Mouse (Mus musculus) kidney, adult 2 months (tissue): ENCODE results near the gene R3hcc1l. TPM values are rescaled to one million over a fixed set of nuclear protein-coding genes. Genes with fewer than 3 reads are reported as not detected.
A peak's percentile ranks its signal among the peaks of the same experiment; 100 is the strongest.

Experiments used
- DNase-seq: peaks from one replicate; pipeline ENCODE4 v3.0.0; 2021
- H3K27ac ChIP-seq: fragments of 200-500 bp; 2 replicates; pipeline ENCODE4 v1.5.1; 2012; ENCODE audit warnings: low read depth, low read length, control low read depth, inconsistent platforms; ENCODE audit not compliant: insufficient read depth
- H3K27me3 ChIP-seq: fragments of 200-500 bp; replicated peaks from 2 replicates; pipeline ENCODE4 v1.6.1; 2012; ENCODE audit warnings: mild to moderate bottlenecking, moderate library complexity, low read length, inconsistent platforms; ENCODE audit not compliant: control insufficient read depth, insufficient read depth
- H3K36me3 ChIP-seq: fragments of 200-500 bp; 2 replicates; pipeline ENCODE4 v1.6.1; 2012; ENCODE audit warnings: mild to moderate bottlenecking, moderate library complexity, low read length, inconsistent platforms; ENCODE audit not compliant: control insufficient read depth, insufficient read depth
- H3K4me1 ChIP-seq: fragments of 200-500 bp; 2 replicates; pipeline ENCODE4 v1.6.1; 2011; ENCODE audit warnings: low read length; ENCODE audit not compliant: control insufficient read depth, insufficient read depth
- H3K4me3 ChIP-seq: fragments of 200-500 bp; 2 replicates; pipeline ENCODE4 v1.5.1; 2011; ENCODE audit warnings: mild to moderate bottlenecking, low read depth, low read length, control low read depth; ENCODE audit not compliant: insufficient read depth
- CTCF ChIP-seq: fragments of 200-500 bp; conservative IDR thresholded peaks from 2 replicates; pipeline ENCODE4 v1.5.1; 2011; ENCODE audit warnings: low read depth, mild to moderate bottlenecking, control low read depth, low read length, moderate library complexity, mixed read lengths; ENCODE audit not compliant: insufficient read depth, insufficient read length
- POLR2A ChIP-seq: fragments of 200-500 bp; IDR thresholded peaks from one replicate; pipeline ENCODE4 v1.6.1; 2011; ENCODE audit warnings: low read depth, low read length, control low read depth
- WGBS: fragments of 180-500 bp; shearing (Covaris S2); methylation state at CpG from one replicate; pipeline ENCODE4 v1.1.7; 2018; 5-methylcytosine and 5-hydroxymethylcytosine counted together
- polyA plus RNA-seq: library from polyadenylated mRNA; depleted of rRNA; stranded (reverse); fragments of >200 nt; gene quantifications from 2 replicates; pipeline ENCODE4 v1.2.3, GENCODE M21; 2012

Gene R3hcc1l
- polyA plus RNA-seq, 1 experiment: 5.7 TPM

DNA sequence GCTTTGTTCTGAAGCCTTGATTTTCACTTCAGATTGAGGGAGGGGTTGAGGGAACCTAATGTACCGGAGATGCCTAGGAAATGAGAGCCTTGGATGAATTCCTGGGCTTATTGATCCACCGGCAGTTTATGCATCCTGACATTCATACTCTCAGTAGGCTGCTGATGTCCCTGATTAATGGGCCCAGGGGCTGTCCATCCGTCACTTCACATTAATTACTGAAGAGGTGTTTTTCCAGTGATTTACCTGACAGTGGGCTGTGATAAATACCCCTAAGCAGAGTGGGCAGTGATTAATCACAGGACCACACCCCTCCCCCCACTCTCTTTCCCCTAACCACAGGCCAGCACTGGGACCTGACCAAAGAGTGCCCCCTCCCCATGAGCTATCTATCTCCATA lies 22.1 kb downstream of the R3hcc1l start:
- no peaks in the 10 kb centered on the region for H3K36me3 ChIP-seq
- H3K4me3 ChIP-seq: no peak overlapping the region
- no peak overlapping the region for H3K27ac ChIP-seq
- H3K27me3 ChIP-seq: no peaks in the 10 kb centered on the region
- TF ChIP-seq POLR2A (no peak), CTCF (no peak)
- WGBS: 75% methylated on average over 3 of the region's 3 CpGs
- no peak for DNase-seq
- peaks cover 9% of the 10 kb centered on the region; the same call in 1 of the 2 replicates for H3K4me1 ChIP-seq

DNA sequence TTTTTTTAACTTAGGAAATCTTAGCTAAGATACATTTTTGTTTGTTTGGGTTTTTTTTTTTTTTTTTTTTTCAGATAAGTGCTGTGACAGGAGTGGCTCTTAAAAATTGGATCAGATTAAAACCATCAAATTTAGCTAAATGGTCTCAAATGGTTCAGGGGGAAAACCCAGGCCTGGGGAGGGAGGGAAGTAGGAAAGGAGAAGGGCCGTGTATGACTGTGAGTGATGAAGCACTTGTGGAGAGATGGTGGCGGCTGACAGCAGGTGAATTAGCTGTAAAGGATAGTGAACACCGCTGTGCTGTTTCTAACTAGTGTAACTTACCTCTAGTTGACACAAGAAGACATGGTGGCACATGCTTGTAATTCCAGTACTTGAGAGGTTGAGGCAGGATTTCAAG lies 40.1 kb downstream of the R3hcc1l start:
- TF ChIP-seq POLR2A: no peak
- no peak for TF ChIP-seq CTCF
- DNase-seq: no peak
- 84% methylated on average over 3 of the region's 3 CpGs for WGBS
- H3K4me1 ChIP-seq: peaks cover 3% of the 10 kb centered on the region; the same call in 1 of the 2 replicates
- no peaks in the 10 kb centered on the region; the same call in 1 of the 2 replicates for H3K36me3 ChIP-seq
- no peak overlapping the region for H3K27ac ChIP-seq
- H3K4me3 ChIP-seq: no peak overlapping the region
- H3K27me3 ChIP-seq: no peaks in the 10 kb centered on the region

DNA sequence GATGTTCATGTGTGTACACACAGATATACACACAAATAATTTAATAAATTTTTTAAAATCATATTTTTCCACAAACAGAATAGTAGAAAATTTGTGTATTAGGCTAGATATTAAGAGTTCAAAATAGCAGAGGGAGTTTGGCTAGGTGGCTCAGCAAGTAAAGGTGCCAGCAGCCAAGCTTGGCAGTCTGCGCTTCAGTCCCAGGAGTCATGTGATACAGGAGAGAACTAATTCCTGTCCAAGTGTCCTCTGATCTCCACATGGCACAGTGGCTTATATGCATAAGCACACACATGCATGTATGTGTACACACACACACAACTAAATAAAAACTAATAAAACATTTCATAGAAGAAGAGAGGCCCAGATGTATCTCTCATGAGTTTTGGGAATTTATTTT lies 43.4 kb downstream of the R3hcc1l start:
- TF ChIP-seq POLR2A (no peak), CTCF (no peak)
- no peak overlapping the region for H3K27ac ChIP-seq
- peaks cover 11% of the 10 kb centered on the region for H3K4me1 ChIP-seq
- H3K27me3 ChIP-seq: no peaks in the 10 kb centered on the region
- H3K36me3 ChIP-seq: no peaks in the 10 kb centered on the region; the same call in 1 of the 2 replicates
- DNase-seq: peak; percentile 51
- WGBS: 38% methylated on average over 1 of the region's 1 CpGs
- H3K4me3 ChIP-seq: no peak overlapping the region

DNA sequence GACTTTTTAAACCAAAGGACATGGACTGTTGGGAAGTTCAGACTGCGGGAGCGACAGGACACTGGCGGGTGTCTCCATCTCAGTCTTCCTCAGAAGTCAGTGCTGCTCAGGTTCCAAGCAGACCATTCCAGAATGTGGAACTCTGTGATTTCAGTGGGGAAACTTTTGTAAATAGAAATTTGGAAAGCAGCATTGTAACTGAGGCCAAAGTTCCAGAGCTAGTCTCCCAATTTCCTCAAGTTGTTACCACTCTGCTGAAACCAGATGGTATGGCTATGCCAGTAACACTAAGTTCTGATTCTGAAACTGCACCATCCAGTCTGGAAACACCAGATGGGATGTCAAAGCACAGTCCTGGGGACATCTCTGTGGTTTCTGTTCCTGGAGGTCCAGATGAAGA lies 44.4 kb downstream of the R3hcc1l start:
- H3K36me3 ChIP-seq: no peaks in the 10 kb centered on the region; the same call in 1 of the 2 replicates
- 99% methylated on average over 3 of the region's 3 CpGs for WGBS
- peaks cover 11% of the 10 kb centered on the region for H3K4me1 ChIP-seq
- DNase-seq: no peak
- TF ChIP-seq POLR2A (no peak), CTCF (no peak)
- no peaks in the 10 kb centered on the region for H3K27me3 ChIP-seq
- H3K4me3 ChIP-seq: no peak overlapping the region
- H3K27ac ChIP-seq: no peak overlapping the region

DNA sequence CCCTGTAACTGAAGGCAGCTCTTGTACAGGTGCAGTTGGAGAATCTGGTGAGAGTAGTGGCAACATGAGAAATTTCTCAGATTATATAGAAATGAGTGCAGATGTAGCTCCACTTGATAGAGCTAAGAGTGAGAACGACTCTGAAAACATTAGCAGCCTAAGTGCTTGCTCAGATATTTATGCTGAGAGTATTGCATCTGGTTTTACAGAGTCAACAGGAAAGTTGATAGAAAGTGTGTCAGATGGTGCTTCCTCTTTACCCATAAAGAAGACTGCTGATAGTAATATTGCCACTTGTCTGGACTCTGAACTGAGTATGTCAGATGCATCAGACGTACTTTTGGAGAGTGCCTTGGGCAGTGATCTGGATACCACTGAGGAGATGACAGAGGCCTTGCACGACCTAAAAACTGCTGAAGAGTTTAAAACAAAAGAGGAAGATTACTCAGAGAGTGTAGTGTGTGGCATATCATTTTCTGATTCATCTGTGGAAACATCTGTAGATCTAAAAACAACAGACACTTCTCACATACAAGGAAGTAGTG lies 45.2 kb downstream of the R3hcc1l start:
- WGBS: 74% methylated on average over 3 of the region's 3 CpGs
- TF ChIP-seq POLR2A (no peak), CTCF (no peak)
- Histone ChIP-seq H3K4me3 (no peak overlapping the region), H3K4me1 (peaks cover 11% of the 10 kb centered on the region), H3K27me3 (no peaks in the 10 kb centered on the region), H3K36me3 (no peaks in the 10 kb centered on the region; the same call in 1 of the 2 replicates), H3K27ac (no peak overlapping the region)
- DNase-seq: no peak

DNA sequence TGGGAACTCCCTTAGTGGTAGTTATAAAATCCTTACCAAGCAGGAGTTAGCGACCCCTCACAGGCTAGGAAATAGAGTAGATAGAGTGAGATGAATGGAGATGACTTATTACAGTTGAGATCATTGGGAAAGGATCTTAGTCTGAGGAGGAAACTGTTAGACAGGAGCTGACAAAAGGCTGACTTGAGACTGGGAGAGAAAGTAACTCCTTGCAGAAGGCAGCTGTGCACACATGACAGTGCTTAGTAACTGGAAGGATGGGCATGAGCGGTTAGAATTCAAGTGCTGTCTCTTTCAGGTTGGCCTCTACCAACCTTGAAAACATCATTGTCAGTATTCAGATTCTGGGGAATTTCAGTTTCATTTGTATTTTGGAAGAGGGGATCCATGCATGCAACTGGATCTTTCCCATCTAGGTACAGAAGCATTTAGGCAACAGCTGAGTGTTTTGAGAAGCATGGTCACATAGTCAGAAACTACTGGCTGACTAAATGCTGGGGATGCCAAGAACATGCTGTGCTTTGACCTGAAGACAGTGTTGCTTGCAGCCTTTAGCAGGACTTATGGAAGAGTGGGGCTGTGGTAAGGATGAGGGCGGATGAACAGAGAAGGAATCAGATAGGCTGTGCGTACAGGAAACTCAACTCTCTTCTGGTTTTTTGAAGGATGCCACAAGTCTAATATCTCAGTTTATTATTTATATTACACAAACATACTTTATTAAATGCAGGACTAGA lies 47.9 kb downstream of the R3hcc1l start:
- Histone ChIP-seq H3K27ac (no peak overlapping the region), H3K27me3 (no peaks in the 10 kb centered on the region), H3K4me3 (no peak overlapping the region), H3K36me3 (no peaks in the 10 kb centered on the region; the same call in 1 of the 2 replicates), H3K4me1 (peaks cover 11% of the 10 kb centered on the region)
- peak; percentile 12 for DNase-seq
- no peak for TF ChIP-seq POLR2A
- TF ChIP-seq CTCF: no peak
- WGBS: 78% methylated on average over 4 of the region's 4 CpGs

DNA sequence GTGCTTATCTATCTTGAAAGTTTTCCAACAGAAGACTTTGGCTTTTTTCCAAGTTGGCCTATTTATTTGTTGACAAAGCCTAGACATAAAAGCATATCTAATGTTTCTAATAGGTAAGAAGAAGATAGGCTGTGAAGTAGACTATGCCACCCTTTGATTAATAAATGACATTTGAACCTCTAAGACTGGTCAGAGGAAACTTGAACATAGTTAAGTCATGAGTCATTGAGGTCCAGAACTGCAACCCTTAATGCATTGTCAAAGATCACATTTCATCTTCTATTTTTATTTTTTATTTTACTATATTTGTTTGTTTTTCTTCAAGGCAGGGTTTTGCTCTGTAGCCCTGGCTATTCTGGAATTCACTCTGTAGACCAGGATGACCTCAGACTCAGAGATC lies 48.5 kb downstream of the R3hcc1l start:
- DNase-seq: peak; percentile 12
- no peaks in the 10 kb centered on the region for H3K27me3 ChIP-seq
- peaks cover 11% of the 10 kb centered on the region for H3K4me1 ChIP-seq

More for the DNA sequence above, 48.5 kb downstream of the R3hcc1l start:
- Histone ChIP-seq H3K27ac (no peak overlapping the region), H3K36me3 (no peaks in the 10 kb centered on the region; the same call in 1 of the 2 replicates), H3K4me3 (no peak overlapping the region)
- TF ChIP-seq CTCF (no peak), POLR2A (no peak)
